Mouse (Mus musculus): ENCODE measurements at regions not wholly inside any gene's neighbourhood (a gene's known extent, or its start where the extent isn't known, plus 50 kb on each side); places are given as distances from the start of the nearest gene placed in this dataset.

- H3K4me1 ChIP-seq (replicated peaks): peaks cover 11% of the 10 kb centered on the region
- H3K4me2 ChIP-seq: peak overlapping the region; percentile 53; the same call in 1 of the 2 replicates
- H3K27ac ChIP-seq (ENCODE audit: poor library complexity, severe bottlenecking): no peak overlapping the region
- no peaks in the 10 kb centered on the region for H3K9me3 ChIP-seq (replicated peaks)
- ATAC-seq (ENCODE audit: insufficient number of reproducible peaks, low FRiP score): no peak
- WGBS: 70% methylated on average over 3 of the region's 3 CpGs
- 0 out of 2 replicates have a peak, but pooled peaks cover 6% of the 10 kb centered on the region for H3K27me3 ChIP-seq (replicated peaks)
- H3K4me3 ChIP-seq: no peak overlapping the region
- no peaks in the 10 kb centered on the region for H3K36me3 ChIP-seq
- no peak overlapping the region for H3K9ac ChIP-seq
Measured at GRCm38 (mm10) chr15:37166744-37167143, 159.2 kb upstream of the Zfp706 start.

- WGBS: 11% methylated on average over 12 of the region's 12 CpGs
- Histone ChIP-seq H3K36me3 (no peaks in the 10 kb centered on the region), H3K9ac (no peak overlapping the region), H3K4me3 (peak overlapping the region; percentile 14; the same call in 1 of the 2 replicates), H3K4me2 (peak overlapping the region; percentile 53), H3K27me3 (replicated peaks) (0 out of 2 replicates have a peak, but pooled peaks cover 6% of the 10 kb centered on the region), H3K4me1 (replicated peaks) (peaks cover 11% of the 10 kb centered on the region), H3K9me3 (replicated peaks) (no peaks in the 10 kb centered on the region), H3K27ac (ENCODE audit: poor library complexity, severe bottlenecking) (no peak overlapping the region)
- ATAC-seq (ENCODE audit: insufficient number of reproducible peaks, low FRiP score): no peak
Measured at GRCm38 (mm10) chr15:37165887-37166507, 158.4 kb upstream of the Zfp706 start.

- whole genome bisulfite sequencing: 33% methylated on average over 2 of the region's 2 CpGs
Measured at GRCm38 (mm10) chr15:37165216-37165615, 157.6 kb upstream of the Zfp706 start.

GRCm38 (mm10) chr15:37164191-37165135, 156.9 kb upstream of the Zfp706 start:
- no peak overlapping the region for H3K4me3 ChIP-seq
- H3K9me3 ChIP-seq (replicated peaks): no peaks in the 10 kb centered on the region
- H3K27me3 ChIP-seq (replicated peaks): peaks cover 12% of the 10 kb centered on the region; the same call in 1 of the 2 replicates
- no peak overlapping the region for H3K27ac ChIP-seq (ENCODE audit: poor library complexity, severe bottlenecking)
- H3K36me3 ChIP-seq: no peaks in the 10 kb centered on the region
- ATAC-seq (ENCODE audit: insufficient number of reproducible peaks, low FRiP score): no peak
- H3K4me2 ChIP-seq: no peak overlapping the region
- WGBS: 38% methylated on average over 15 of the region's 15 CpGs
- peaks cover 12% of the 10 kb centered on the region for H3K4me1 ChIP-seq (replicated peaks)
- no peak overlapping the region for H3K9ac ChIP-seq

More at GRCm38 (mm10) chr15:37165216-37165615, 157.6 kb upstream of the Zfp706 start:
- H3K27me3 ChIP-seq (replicated peaks): 0 out of 2 replicates have a peak, but pooled peaks cover 6% of the 10 kb centered on the region
- H3K9me3 ChIP-seq (replicated peaks): no peaks in the 10 kb centered on the region
- no peak overlapping the region for H3K4me2 ChIP-seq
- no peak overlapping the region for H3K27ac ChIP-seq (ENCODE audit: poor library complexity, severe bottlenecking)
- no peak overlapping the region for H3K9ac ChIP-seq
- H3K36me3 ChIP-seq: no peaks in the 10 kb centered on the region
- H3K4me3 ChIP-seq: no peak overlapping the region
- ATAC-seq (ENCODE audit: insufficient number of reproducible peaks, low FRiP score): no peak
- peaks cover 11% of the 10 kb centered on the region for H3K4me1 ChIP-seq (replicated peaks)

GRCm38 (mm10) chr15:37159956-37160355, 152.4 kb upstream of the Zfp706 start:
- H3K9ac ChIP-seq: no peak overlapping the region
- peaks cover 3% of the 10 kb centered on the region; the same call in 1 of the 2 replicates for H3K4me1 ChIP-seq (replicated peaks)
- H3K4me2 ChIP-seq: no peak overlapping the region
- no peaks in the 10 kb centered on the region for H3K9me3 ChIP-seq (replicated peaks)
- no peaks in the 10 kb centered on the region for H3K36me3 ChIP-seq
- H3K4me3 ChIP-seq: no peak overlapping the region
- H3K27ac ChIP-seq (ENCODE audit: poor library complexity, severe bottlenecking): no peak overlapping the region
- WGBS: 58% methylated on average over 4 of the region's 4 CpGs
- peaks cover 6% of the 10 kb centered on the region; the same call in 1 of the 2 replicates for H3K27me3 ChIP-seq (replicated peaks)
- no peak for ATAC-seq (ENCODE audit: insufficient number of reproducible peaks, low FRiP score)

- ATAC-seq (ENCODE audit: insufficient number of reproducible peaks, low FRiP score): no peak
- Histone ChIP-seq H3K36me3 (no peaks in the 10 kb centered on the region), H3K9ac (no peak overlapping the region), H3K4me2 (no peak overlapping the region), H3K4me1 (replicated peaks) (peaks cover 3% of the 10 kb centered on the region; the same call in 1 of the 2 replicates), H3K4me3 (no peak overlapping the region), H3K27ac (ENCODE audit: poor library complexity, severe bottlenecking) (no peak overlapping the region), H3K27me3 (replicated peaks) (peaks cover 6% of the 10 kb centered on the region; the same call in 1 of the 2 replicates), H3K9me3 (replicated peaks) (no peaks in the 10 kb centered on the region; the same call in 1 of the 2 replicates)
- WGBS: 9% methylated on average over 4 of the region's 4 CpGs
Measured at GRCm38 (mm10) chr15:37159349-37159748, 151.8 kb upstream of the Zfp706 start.

- no peaks in the 10 kb centered on the region for H3K36me3 ChIP-seq
- no peak for ATAC-seq (ENCODE audit: insufficient number of reproducible peaks, low FRiP score)
- H3K4me3 ChIP-seq: no peak overlapping the region
- H3K9me3 ChIP-seq (replicated peaks): no peaks in the 10 kb centered on the region; the same call in 1 of the 2 replicates
- H3K4me1 ChIP-seq (replicated peaks): peaks cover 3% of the 10 kb centered on the region; the same call in 1 of the 2 replicates
- no peak overlapping the region for H3K27ac ChIP-seq (ENCODE audit: poor library complexity, severe bottlenecking)
- 65% methylated on average over 4 of the region's 4 CpGs for WGBS
- peaks cover 6% of the 10 kb centered on the region; the same call in 1 of the 2 replicates for H3K27me3 ChIP-seq (replicated peaks)
- H3K4me2 ChIP-seq: no peak overlapping the region
- H3K9ac ChIP-seq: no peak overlapping the region
Measured at GRCm38 (mm10) chr15:37157386-37157785, 149.8 kb upstream of the Zfp706 start.

GRCm38 (mm10) chr15:37154934-37155333, 147.4 kb upstream of the Zfp706 start:
- Histone ChIP-seq H3K36me3 (no peaks in the 10 kb centered on the region), H3K27me3 (replicated peaks) (peaks cover 4% of the 10 kb centered on the region; the same call in 1 of the 2 replicates), H3K4me1 (replicated peaks) (peaks cover 3% of the 10 kb centered on the region; the same call in 1 of the 2 replicates), H3K4me2 (no peak overlapping the region), H3K9ac (no peak overlapping the region), H3K27ac (ENCODE audit: poor library complexity, severe bottlenecking) (no peak overlapping the region), H3K9me3 (replicated peaks) (no peaks in the 10 kb centered on the region; the same call in 1 of the 2 replicates), H3K4me3 (no peak overlapping the region)
- no peak for ATAC-seq (ENCODE audit: insufficient number of reproducible peaks, low FRiP score)
- 81% methylated on average over 4 of the region's 4 CpGs for WGBS

- Histone ChIP-seq H3K9me3 (replicated peaks) (no peaks in the 10 kb centered on the region; the same call in 1 of the 2 replicates), H3K36me3 (no peaks in the 10 kb centered on the region), H3K4me1 (replicated peaks) (no peaks in the 10 kb centered on the region), H3K4me2 (no peak overlapping the region), H3K27ac (ENCODE audit: poor library complexity, severe bottlenecking) (no peak overlapping the region), H3K4me3 (no peak overlapping the region), H3K9ac (no peak overlapping the region), H3K27me3 (replicated peaks) (no peaks in the 10 kb centered on the region)
- WGBS: 75% methylated on average over 6 of the region's 6 CpGs
- no peak for ATAC-seq (ENCODE audit: insufficient number of reproducible peaks, low FRiP score)
Measured at GRCm38 (mm10) chr15:37153177-37153576, 145.6 kb upstream of the Zfp706 start.

- Histone ChIP-seq H3K27me3 (replicated peaks) (no peaks in the 10 kb centered on the region), H3K4me1 (replicated peaks) (no peaks in the 10 kb centered on the region), H3K36me3 (no peaks in the 10 kb centered on the region), H3K9ac (peak overlapping the region; percentile 75), H3K4me2 (peak overlapping the region; percentile 74), H3K4me3 (peak overlapping the region; percentile 59), H3K27ac (ENCODE audit: poor library complexity, severe bottlenecking) (peak overlapping the region; percentile 42), H3K9me3 (replicated peaks) (peaks cover 6% of the 10 kb centered on the region)
- 2% methylated on average over 35 of the region's 35 CpGs for WGBS
- ATAC-seq (ENCODE audit: insufficient number of reproducible peaks, low FRiP score): peak; percentile 75
Measured at GRCm38 (mm10) chr15:37135590-37136164, 128.1 kb upstream of the Zfp706 start.
